Mouse (Mus musculus) spleen, postnatal 10 days (tissue): Measurements from ENCODE around the gene Rdh11.
A peak's percentile ranks its signal among the peaks of the same experiment; 100 is the strongest.

Experiments used
- DNase-seq, 2 experiments: peaks; one replicate each; pipeline ENCODE4 v3.0.0; 2021 to 2022; ENCODE audit warnings: low spot score in 2 of 2

The Rdh11 gene

GRCm38 (mm10) chr12:79139417-79139816 lies 52.7 kb downstream of the Rdh11 start:
- DNase-seq, result no peak

DNA sequence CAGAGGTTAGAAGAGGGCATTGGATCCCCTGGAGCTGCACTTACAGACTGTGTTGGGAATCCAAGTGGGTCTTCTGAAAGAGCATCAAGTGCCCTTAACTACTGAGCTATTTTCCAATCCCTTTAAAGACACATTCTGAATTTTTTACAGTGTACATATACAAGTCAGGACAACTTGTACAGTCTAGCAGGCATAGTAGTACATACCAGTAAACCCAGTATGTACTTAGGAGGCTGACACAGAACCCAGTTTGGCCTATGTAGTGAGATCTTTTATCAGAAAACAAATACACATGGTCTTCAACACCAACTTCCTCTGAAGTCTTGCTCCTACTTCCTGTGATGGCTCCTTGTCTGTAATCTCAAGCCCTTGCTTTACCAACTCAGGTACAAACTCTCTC lies 53.1 kb downstream of the Rdh11 start:
- no peak for DNase-seq

- no peak for DNase-seq
Observed at GRCm38 (mm10) chr12:79136949-79137348, 55.1 kb downstream of the Rdh11 start.

DNA sequence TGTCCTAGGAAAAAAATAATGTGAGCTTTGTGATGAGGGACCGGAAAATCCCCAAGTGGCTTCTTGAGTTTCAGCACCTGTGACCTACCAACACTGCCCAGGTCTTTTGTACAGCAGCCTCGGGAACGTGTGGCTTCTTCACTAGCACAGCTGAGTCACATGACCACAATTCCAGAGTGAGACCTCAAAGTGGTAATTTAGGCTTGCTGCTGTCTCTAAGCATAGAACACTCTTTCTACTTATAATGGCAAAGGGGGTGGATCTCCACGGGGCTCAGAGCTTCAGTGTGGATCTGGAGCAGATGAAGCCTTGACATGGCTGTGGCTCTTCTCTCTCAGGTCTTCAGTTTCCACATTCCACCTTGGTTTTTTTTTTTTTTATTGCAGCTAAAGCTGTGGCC lies 57.0 kb downstream of the Rdh11 start:
- DNase-seq, result no peak

GRCm38 (mm10) chr12:79134676-79135075 lies 57.4 kb downstream of the Rdh11 start:
- DNase-seq, result no peak

GRCm38 (mm10) chr12:79131706-79132460 lies 60.2 kb downstream of the Rdh11 start:
- no peak for DNase-seq

GRCm38 (mm10) chr12:79131178-79131675 lies 60.9 kb downstream of the Rdh11 start:
- no peak for DNase-seq

GRCm38 (mm10) chr12:79130299-79131177 lies 61.6 kb downstream of the Rdh11 start, which contains the start of gene Arg2:
Gene Arg2 (plus strand): TSS chr12:79130777.
- peak; percentile 31 to 79 for DNase-seq
